Mouse (Mus musculus): Measurements from ENCODE around the gene Evi5. TPM values are rescaled to one million over a fixed set of nuclear protein-coding genes. Genes with fewer than 3 reads are reported as not detected.

Gene Evi5
- polyA plus RNA-seq, 1 experiment, result 8.4 TPM

- Histone ChIP-seq H3K4me3 (no peak overlapping the region), H3K79me2 (ENCODE audit: control insufficient read depth, insufficient read depth) (peaks cover 24% of the 10 kb centered on the region), H3K4me2 (ENCODE audit: low read depth) (no peak overlapping the region), H3K36me3 (ENCODE audit: control insufficient read depth, insufficient read depth) (no peaks in the 10 kb centered on the region), H3K27me3 (ENCODE audit: control insufficient read depth, insufficient read depth, insufficient read length) (no peaks in the 10 kb centered on the region), H3ac (ENCODE audit: control insufficient read depth, insufficient read length) (no peak overlapping the region)
- TF ChIP-seq MAX (IDR thresholded peaks at IDR 0.05; ENCODE audit: low read depth), result no peak
- TF ChIP-seq POLR2AphosphoS2 (IDR thresholded peaks at IDR 0.05; ENCODE audit: insufficient read length, low read depth), result no peak
- no peak for TF ChIP-seq POLR2A (IDR thresholded peaks at IDR 0.05; ENCODE audit: insufficient read length, low read depth)
- no peak for TF ChIP-seq REST (IDR thresholded peaks at IDR 0.05; ENCODE audit: insufficient read depth, insufficient read length)
- no peak for TF ChIP-seq CEBPB (IDR thresholded peaks at IDR 0.05; ENCODE audit: insufficient read depth, poor library complexity, severe bottlenecking)
- no peak for TF ChIP-seq E2F4 (IDR thresholded peaks at IDR 0.05; ENCODE audit: insufficient read depth)
- TF ChIP-seq TCF3 (IDR thresholded peaks at IDR 0.05; ENCODE audit: insufficient read length, low read depth), result no peak
- TF ChIP-seq MYOD1 (IDR thresholded peaks at IDR 0.05; ENCODE audit: control insufficient read depth in 1 of 3, insufficient read length in 2 of 3, low read depth in 2 of 3), result no peak
- no peak for TF ChIP-seq MYOG (IDR thresholded peaks at IDR 0.05; ENCODE audit: control insufficient read depth in 1 of 3, insufficient read depth in 1 of 3, insufficient read length in 2 of 3, low read depth in 2 of 3)
- TF ChIP-seq USF1 (IDR thresholded peaks at IDR 0.05; ENCODE audit: low read depth), result no peak
- no peak for TF ChIP-seq TCF12 (IDR thresholded peaks at IDR 0.05; ENCODE audit: insufficient read depth, poor library complexity, severe bottlenecking)
These were observed 34.2 kb downstream of the Evi5 start for GRCm38 (mm10) chr5:107840549-107841238.

- Histone ChIP-seq H3ac (ENCODE audit: control insufficient read depth, insufficient read length) (no peak overlapping the region), H3K79me2 (ENCODE audit: control insufficient read depth, insufficient read depth) (peaks cover 15% of the 10 kb centered on the region), H3K4me3 (no peak overlapping the region), H3K4me2 (ENCODE audit: low read depth) (peak overlapping the region; percentile 18), H3K36me3 (ENCODE audit: control insufficient read depth, insufficient read depth) (no peaks in the 10 kb centered on the region), H3K27me3 (ENCODE audit: control insufficient read depth, insufficient read depth, insufficient read length) (no peaks in the 10 kb centered on the region)
- TF ChIP-seq E2F4 (IDR thresholded peaks at IDR 0.05; ENCODE audit: insufficient read depth), result no peak
- no peak for TF ChIP-seq MYOD1 (IDR thresholded peaks at IDR 0.05; ENCODE audit: control insufficient read depth in 1 of 3, insufficient read length in 2 of 3, low read depth in 2 of 3)
- TF ChIP-seq CEBPB (IDR thresholded peaks at IDR 0.05; ENCODE audit: insufficient read depth, poor library complexity, severe bottlenecking), result no peak
- TF ChIP-seq REST (IDR thresholded peaks at IDR 0.05; ENCODE audit: insufficient read depth, insufficient read length), result no peak
- no peak for TF ChIP-seq USF1 (IDR thresholded peaks at IDR 0.05; ENCODE audit: low read depth)
- TF ChIP-seq MYOG (IDR thresholded peaks at IDR 0.05; ENCODE audit: control insufficient read depth in 1 of 3, insufficient read depth in 1 of 3, insufficient read length in 2 of 3, low read depth in 2 of 3), result no peak
- no peak for TF ChIP-seq POLR2A (IDR thresholded peaks at IDR 0.05; ENCODE audit: insufficient read length, low read depth)
- no peak for TF ChIP-seq MAX (IDR thresholded peaks at IDR 0.05; ENCODE audit: low read depth)
- TF ChIP-seq POLR2AphosphoS2 (IDR thresholded peaks at IDR 0.05; ENCODE audit: insufficient read length, low read depth), result no peak
- no peak for TF ChIP-seq SRF (IDR thresholded peaks at IDR 0.05; ENCODE audit: control insufficient read depth, insufficient read length, low read depth)
- no peak for TF ChIP-seq TCF12 (IDR thresholded peaks at IDR 0.05; ENCODE audit: insufficient read depth, poor library complexity, severe bottlenecking)
- TF ChIP-seq TCF3 (IDR thresholded peaks at IDR 0.05; ENCODE audit: insufficient read length, low read depth), result no peak
These were observed 35.8 kb downstream of the Evi5 start for GRCm38 (mm10) chr5:107838891-107839644.

- no peak overlapping the region for H3ac ChIP-seq (ENCODE audit: control insufficient read depth, insufficient read length)
- no peaks in the 10 kb centered on the region for H3K36me3 ChIP-seq (ENCODE audit: control insufficient read depth, insufficient read depth)
- no peak for TF ChIP-seq MAX (IDR thresholded peaks at IDR 0.05; ENCODE audit: low read depth)
- no peak for TF ChIP-seq CEBPB (IDR thresholded peaks at IDR 0.05; ENCODE audit: insufficient read depth, poor library complexity, severe bottlenecking)
- no peak for TF ChIP-seq TCF12 (IDR thresholded peaks at IDR 0.05; ENCODE audit: insufficient read depth, poor library complexity, severe bottlenecking)
- no peak for TF ChIP-seq REST (IDR thresholded peaks at IDR 0.05; ENCODE audit: insufficient read depth, insufficient read length)
- TF ChIP-seq MYOD1 (IDR thresholded peaks at IDR 0.05; ENCODE audit: control insufficient read depth in 1 of 3, insufficient read length in 2 of 3, low read depth in 2 of 3), result no peak
- no peak for TF ChIP-seq TCF3 (IDR thresholded peaks at IDR 0.05; ENCODE audit: insufficient read length, low read depth)
- no peak for TF ChIP-seq MYOG (IDR thresholded peaks at IDR 0.05; ENCODE audit: control insufficient read depth in 1 of 3, insufficient read depth in 1 of 3, insufficient read length in 2 of 3, low read depth in 2 of 3)
- no peak for TF ChIP-seq POLR2AphosphoS2 (IDR thresholded peaks at IDR 0.05; ENCODE audit: insufficient read length, low read depth)
- TF ChIP-seq POLR2A (IDR thresholded peaks at IDR 0.05; ENCODE audit: insufficient read length, low read depth), result no peak
- TF ChIP-seq USF1 (IDR thresholded peaks at IDR 0.05; ENCODE audit: low read depth), result no peak
- H3K79me2 ChIP-seq (ENCODE audit: control insufficient read depth, insufficient read depth), result peaks cover 31% of the 10 kb centered on the region
- H3K4me2 ChIP-seq (ENCODE audit: low read depth), result no peak overlapping the region
- H3K27me3 ChIP-seq (ENCODE audit: control insufficient read depth, insufficient read depth, insufficient read length), result no peaks in the 10 kb centered on the region
- H3K4me3 ChIP-seq, result no peak overlapping the region
These were observed 40.6 kb downstream of the Evi5 start for GRCm38 (mm10) chr5:107834287-107834686.

- H3K79me2 ChIP-seq (ENCODE audit: control insufficient read depth, insufficient read depth), result peaks cover 39% of the 10 kb centered on the region
- no peak overlapping the region for H3K4me3 ChIP-seq
- H3K4me2 ChIP-seq (ENCODE audit: low read depth), result no peak overlapping the region
- TF ChIP-seq TCF12 (IDR thresholded peaks at IDR 0.05; ENCODE audit: insufficient read depth, poor library complexity, severe bottlenecking) (no peak), SRF (IDR thresholded peaks at IDR 0.05; ENCODE audit: control insufficient read depth, insufficient read length, low read depth) (no peak), MYOD1 (IDR thresholded peaks at IDR 0.05; ENCODE audit: control insufficient read depth in 1 of 3, insufficient read length in 2 of 3, low read depth in 2 of 3) (no peak), TCF3 (IDR thresholded peaks at IDR 0.05; ENCODE audit: insufficient read length, low read depth) (no peak), CEBPB (IDR thresholded peaks at IDR 0.05; ENCODE audit: insufficient read depth, poor library complexity, severe bottlenecking) (no peak), REST (IDR thresholded peaks at IDR 0.05; ENCODE audit: insufficient read depth, insufficient read length) (no peak), MAX (IDR thresholded peaks at IDR 0.05; ENCODE audit: low read depth) (no peak), POLR2A (IDR thresholded peaks at IDR 0.05; ENCODE audit: insufficient read length, low read depth) (no peak), USF1 (IDR thresholded peaks at IDR 0.05; ENCODE audit: low read depth) (no peak), MYOG (IDR thresholded peaks at IDR 0.05; ENCODE audit: control insufficient read depth in 1 of 3, insufficient read depth in 1 of 3, insufficient read length in 2 of 3, low read depth in 2 of 3) (no peak), E2F4 (IDR thresholded peaks at IDR 0.05; ENCODE audit: insufficient read depth) (no peak), POLR2AphosphoS2 (IDR thresholded peaks at IDR 0.05; ENCODE audit: insufficient read length, low read depth) (no peak)
- no peaks in the 10 kb centered on the region for H3K27me3 ChIP-seq (ENCODE audit: control insufficient read depth, insufficient read depth, insufficient read length)
- no peak overlapping the region for H3ac ChIP-seq (ENCODE audit: control insufficient read depth, insufficient read length)
- no peaks in the 10 kb centered on the region for H3K36me3 ChIP-seq (ENCODE audit: control insufficient read depth, insufficient read depth)
These were observed 43.6 kb downstream of the Evi5 start for GRCm38 (mm10) chr5:107831351-107831750.

Measured in myocyte (in vitro differentiated cells).